Mouse (Mus musculus) liver, embryonic 13.5 days (tissue): ENCODE measurements at regions not wholly inside any gene's neighbourhood (a gene's known extent, or its start where the extent isn't known, plus 50 kb on each side); places are given as distances from the start of the nearest gene placed in this dataset.

Experiments
- ATAC-seq: fragments of 200-750 bp; cut with Nextera tagmentation; 2 replicates; pipeline ENCODE4 v1.8.0; 2017; ENCODE audit warnings: low read depth, mild to moderate bottlenecking, moderate number of reproducible peaks, moderate library complexity
- DNase-seq: peaks from one replicate; pipeline ENCODE4 v3.0.0; 2022
- H3K27ac ChIP-seq: fragments of 300-500 bp; sonication (generic); 2 replicates; pipeline ENCODE4 v1.5.1; 2015; ENCODE audit warnings: moderate library complexity, mild to moderate bottlenecking, inconsistent platforms
- H3K27me3 ChIP-seq: fragments of 300-500 bp; sonication (generic); 2 replicates; pipeline ENCODE4 v1.6.1; 2015; ENCODE audit warnings: mild to moderate bottlenecking, inconsistent platforms
- H3K36me3 ChIP-seq: fragments of 300-500 bp; sonication (generic); 2 replicates; pipeline ENCODE4 v1.6.1; 2015; ENCODE audit warnings: mild to moderate bottlenecking, inconsistent platforms
- H3K4me1 ChIP-seq: fragments of 300-500 bp; sonication (generic); replicated peaks from 2 replicates; pipeline ENCODE4 v1.6.1; 2015; ENCODE audit warnings: inconsistent platforms
- H3K4me2 ChIP-seq: fragments of 300-500 bp; sonication (generic); 2 replicates; pipeline ENCODE4 v1.6.1; 2015; ENCODE audit warnings: inconsistent platforms, mild to moderate bottlenecking, moderate library complexity
- H3K4me3 ChIP-seq: fragments of 300-500 bp; sonication (generic); replicated peaks from 2 replicates; pipeline ENCODE4 v1.5.1; 2015; ENCODE audit warnings: mild to moderate bottlenecking, inconsistent platforms
- H3K9ac ChIP-seq: fragments of 300-500 bp; sonication (generic); 2 replicates; pipeline ENCODE4 v1.6.1; 2015; ENCODE audit warnings: mild to moderate bottlenecking, inconsistent platforms
- H3K9me3 ChIP-seq: fragments of 300-500 bp; sonication (generic); replicated peaks from 2 replicates; pipeline ENCODE4 v1.6.1; 2016; ENCODE audit warnings: inconsistent platforms
- WGBS: fragments of 180-500 bp; shearing (Covaris S2); methylation state at CpG from one replicate; pipeline ENCODE4 v1.1.7; 2015; ENCODE audit not compliant: insufficient replicate concordance; 5-methylcytosine and 5-hydroxymethylcytosine counted together

DNA sequence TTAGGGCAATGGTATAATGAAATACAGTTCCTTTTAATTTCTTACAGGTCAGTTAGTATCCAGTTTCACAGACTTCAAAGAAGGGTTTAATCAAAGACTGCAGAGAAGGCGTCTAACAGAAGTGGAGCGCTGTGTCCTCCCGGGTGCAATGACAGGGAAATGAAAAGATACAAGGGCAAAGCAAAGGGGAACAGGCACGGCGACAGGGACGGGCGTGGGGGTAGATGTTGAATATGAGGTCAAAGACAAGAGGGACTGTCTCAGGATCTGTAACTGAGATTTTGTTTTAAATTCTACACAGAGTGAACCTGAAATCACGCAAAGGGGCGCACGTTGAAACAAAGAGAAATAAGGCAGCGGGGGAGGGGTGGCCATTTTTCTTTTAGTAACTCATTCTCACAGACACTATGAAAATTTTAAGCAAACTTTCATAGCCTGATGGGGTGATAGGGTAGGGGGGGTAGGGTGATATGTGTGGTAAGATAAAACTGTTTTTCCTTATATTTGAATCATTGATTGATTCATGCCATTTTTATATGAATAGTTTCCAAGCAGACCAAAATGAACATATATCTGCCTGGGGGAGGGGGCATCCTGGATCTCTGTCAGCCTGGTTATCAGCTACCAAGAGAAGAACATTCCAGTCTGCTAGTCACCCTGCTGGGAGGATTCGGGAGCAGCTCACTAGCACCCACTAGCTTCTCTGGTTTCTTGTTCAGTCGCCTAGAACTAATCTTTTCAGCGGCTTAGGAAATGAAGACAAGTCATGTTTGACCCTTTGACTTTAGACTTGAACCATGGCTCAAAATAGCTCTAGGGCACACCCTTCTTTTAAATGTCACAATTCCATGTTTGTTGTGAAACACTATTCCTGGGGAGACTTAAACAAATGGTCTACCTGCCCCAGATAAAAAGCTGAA is 139.1 kb upstream of the Map3k7 start:
- Histone ChIP-seq H3K4me1 (no peaks in the 10 kb centered on the region), H3K4me2 (no peak overlapping the region), H3K9me3 (no peaks in the 10 kb centered on the region), H3K27me3 (no peaks in the 10 kb centered on the region), H3K27ac (no peak overlapping the region), H3K36me3 (no peaks in the 10 kb centered on the region), H3K9ac (no peak overlapping the region), H3K4me3 (no peak overlapping the region)
- 62% methylated on average over 14 of the region's 14 CpGs for WGBS
- no peak for DNase-seq
- ATAC-seq: no peak

DNA sequence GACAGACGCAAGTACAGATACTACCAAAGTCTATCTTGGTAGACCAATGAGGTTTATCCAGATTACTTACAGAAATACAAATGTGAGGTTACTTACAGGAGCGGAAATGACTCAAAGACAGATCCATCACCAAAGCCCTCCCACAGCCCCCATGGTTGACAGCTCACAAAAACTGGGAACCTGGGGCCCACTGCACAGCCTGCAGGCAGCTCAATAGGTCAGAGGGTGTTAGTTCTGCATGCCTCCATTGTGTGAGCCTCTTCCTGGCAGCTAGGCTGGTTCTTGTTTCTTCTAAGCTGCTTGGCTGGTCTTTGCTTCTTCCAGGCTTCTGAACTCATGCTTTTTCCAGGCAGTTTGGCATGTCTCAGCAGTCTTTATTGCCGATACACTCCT is 138.5 kb upstream of the Map3k7 start:
- no peak overlapping the region for H3K4me3 ChIP-seq

DNA sequence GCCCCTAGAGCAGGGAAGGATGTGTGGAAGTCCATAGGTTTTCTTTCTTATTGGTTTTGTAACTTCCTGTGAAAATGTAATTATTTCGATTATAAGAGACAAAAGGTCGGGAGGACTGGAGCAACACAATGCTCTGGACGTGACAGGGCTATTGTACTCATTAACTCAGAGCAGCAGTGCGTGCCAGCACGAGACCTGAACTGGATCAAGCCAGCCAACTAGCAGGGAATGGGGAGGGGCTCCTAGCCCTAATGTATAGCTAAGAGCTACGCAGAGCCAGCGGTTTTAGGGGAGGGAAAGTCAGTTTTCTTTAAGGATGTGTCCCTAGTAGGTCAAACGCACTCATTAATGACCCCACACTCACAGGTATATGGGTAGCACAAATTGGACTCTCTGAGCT is 137.2 kb upstream of the Map3k7 start:
- WGBS: 77% methylated on average over 8 of the region's 8 CpGs
- Histone ChIP-seq H3K9ac (no peak overlapping the region), H3K9me3 (no peaks in the 10 kb centered on the region), H3K27ac (no peak overlapping the region), H3K4me1 (no peaks in the 10 kb centered on the region), H3K4me2 (no peak overlapping the region), H3K4me3 (no peak overlapping the region), H3K36me3 (no peaks in the 10 kb centered on the region), H3K27me3 (no peaks in the 10 kb centered on the region)
- ATAC-seq: no peak
- DNase-seq: no peak

More for the DNA sequence above, 138.5 kb upstream of the Map3k7 start:
- no peak for DNase-seq
- H3K27ac ChIP-seq: no peak overlapping the region
- no peak for ATAC-seq
- H3K9ac ChIP-seq: no peak overlapping the region
- no peaks in the 10 kb centered on the region for H3K27me3 ChIP-seq
- no peaks in the 10 kb centered on the region for H3K36me3 ChIP-seq
- WGBS: 55% methylated on average over 3 of the region's 3 CpGs
- H3K9me3 ChIP-seq: no peaks in the 10 kb centered on the region
- H3K4me1 ChIP-seq: no peaks in the 10 kb centered on the region
- no peak overlapping the region for H3K4me2 ChIP-seq

DNA sequence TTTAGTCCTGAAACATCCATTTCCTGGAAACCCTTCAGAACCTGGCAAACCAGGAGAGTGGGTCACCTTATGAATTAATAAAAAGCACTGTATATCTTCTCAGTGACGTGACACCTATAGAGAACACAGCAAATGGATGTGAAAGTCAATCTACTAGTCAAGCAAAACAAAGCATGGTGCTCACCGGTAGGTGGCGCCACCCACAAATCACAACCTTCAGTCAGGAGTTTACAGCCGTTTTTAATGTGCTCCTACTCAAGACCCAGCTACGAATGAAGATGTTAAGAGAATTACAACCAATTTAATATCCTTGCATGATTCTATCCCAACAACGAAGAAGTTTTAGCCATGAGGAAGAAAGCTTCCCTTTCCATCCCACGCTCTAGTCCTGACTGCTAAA is 136.6 kb upstream of the Map3k7 start:
- DNase-seq (no peak), ATAC-seq (no peak)
- no peak overlapping the region for H3K27ac ChIP-seq
- H3K4me2 ChIP-seq: no peak overlapping the region
- H3K9ac ChIP-seq: no peak overlapping the region
- WGBS: 55% methylated on average over 7 of the region's 7 CpGs
- no peaks in the 10 kb centered on the region for H3K4me1 ChIP-seq
- H3K27me3 ChIP-seq: no peaks in the 10 kb centered on the region
- H3K9me3 ChIP-seq: no peaks in the 10 kb centered on the region
- no peaks in the 10 kb centered on the region for H3K36me3 ChIP-seq
- H3K4me3 ChIP-seq: no peak overlapping the region

DNA sequence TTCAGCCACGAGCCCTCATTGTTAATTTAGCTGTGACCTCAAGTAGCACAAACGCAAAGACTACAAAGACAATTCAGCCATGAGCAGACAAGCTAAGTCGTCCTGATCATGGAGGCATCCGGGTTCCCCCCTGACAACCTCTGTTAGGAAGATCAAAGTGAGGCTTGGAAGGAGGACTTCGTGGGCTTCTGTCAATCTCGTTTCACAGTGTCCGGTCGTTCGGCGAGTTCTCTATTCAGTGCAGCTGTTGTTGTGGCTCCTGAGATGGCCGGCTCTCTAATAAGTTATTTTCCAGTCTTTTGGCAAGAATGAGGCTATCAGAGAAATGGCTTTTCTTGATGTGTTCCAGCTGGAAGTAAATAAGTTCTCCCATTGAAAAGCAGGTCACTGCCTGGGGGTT is 133.7 kb upstream of the Map3k7 start:
- no peak overlapping the region for H3K4me2 ChIP-seq
- ATAC-seq: no peak

DNA sequence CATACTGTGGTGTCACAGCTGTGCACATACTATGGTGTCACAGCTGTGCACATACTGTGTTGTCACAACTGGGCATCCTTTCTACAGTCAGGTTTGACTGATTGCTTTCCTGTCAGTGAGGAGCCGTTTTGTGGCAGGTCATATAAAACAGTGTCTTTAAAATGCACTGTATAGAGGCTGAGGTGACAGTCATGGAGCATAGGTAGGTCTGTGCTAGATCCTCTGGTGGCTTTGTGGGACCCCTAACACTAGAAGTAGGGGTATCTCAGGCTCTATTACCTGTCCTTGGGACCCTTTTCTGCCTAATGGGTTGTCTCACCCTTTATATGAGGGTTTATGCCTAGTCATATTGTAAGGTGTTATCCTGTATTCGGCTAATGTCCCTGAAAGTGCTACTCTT is 132.4 kb upstream of the Map3k7 start:
- Histone ChIP-seq H3K4me1 (no peaks in the 10 kb centered on the region), H3K9ac (no peak overlapping the region), H3K4me2 (no peak overlapping the region), H3K27me3 (no peaks in the 10 kb centered on the region), H3K36me3 (no peaks in the 10 kb centered on the region), H3K4me3 (no peak overlapping the region), H3K27ac (no peak overlapping the region), H3K9me3 (no peaks in the 10 kb centered on the region)
- 73% methylated on average over 2 of the region's 2 CpGs for WGBS
- DNase-seq (no peak), ATAC-seq (no peak)

More for the DNA sequence above, 133.7 kb upstream of the Map3k7 start:
- Histone ChIP-seq H3K36me3 (no peaks in the 10 kb centered on the region), H3K27ac (no peak overlapping the region), H3K4me3 (no peak overlapping the region), H3K9me3 (no peaks in the 10 kb centered on the region), H3K27me3 (no peaks in the 10 kb centered on the region), H3K9ac (no peak overlapping the region), H3K4me1 (no peaks in the 10 kb centered on the region)
- 64% methylated on average over 11 of the region's 11 CpGs for WGBS
- DNase-seq: no peak

DNA sequence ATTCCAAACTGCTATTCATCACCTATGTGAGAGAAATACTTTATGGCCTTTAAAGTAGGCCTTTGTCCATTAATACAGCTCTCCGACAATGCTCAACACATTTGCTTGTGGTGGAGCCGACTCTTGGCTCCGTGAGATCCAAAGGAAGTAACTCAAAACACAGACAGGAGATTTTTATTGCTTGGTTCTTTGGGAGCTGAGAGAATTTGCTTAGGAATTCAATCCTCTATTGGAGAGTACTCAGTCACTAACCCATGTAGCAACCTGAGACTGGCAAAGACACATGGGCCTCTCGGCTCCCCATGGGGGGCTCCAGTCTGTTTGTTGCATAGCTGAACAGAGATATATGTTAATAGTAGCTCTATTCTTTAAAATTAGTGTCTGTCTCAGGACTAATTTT is 130.1 kb upstream of the Map3k7 start:
- Histone ChIP-seq H3K27me3 (no peaks in the 10 kb centered on the region), H3K4me1 (no peaks in the 10 kb centered on the region), H3K4me2 (no peak overlapping the region), H3K4me3 (no peak overlapping the region), H3K9me3 (no peaks in the 10 kb centered on the region), H3K36me3 (no peaks in the 10 kb centered on the region), H3K9ac (no peak overlapping the region), H3K27ac (no peak overlapping the region)
- ATAC-seq: no peak
- WGBS: 75% methylated on average over 4 of the region's 4 CpGs
- DNase-seq: no peak

DNA sequence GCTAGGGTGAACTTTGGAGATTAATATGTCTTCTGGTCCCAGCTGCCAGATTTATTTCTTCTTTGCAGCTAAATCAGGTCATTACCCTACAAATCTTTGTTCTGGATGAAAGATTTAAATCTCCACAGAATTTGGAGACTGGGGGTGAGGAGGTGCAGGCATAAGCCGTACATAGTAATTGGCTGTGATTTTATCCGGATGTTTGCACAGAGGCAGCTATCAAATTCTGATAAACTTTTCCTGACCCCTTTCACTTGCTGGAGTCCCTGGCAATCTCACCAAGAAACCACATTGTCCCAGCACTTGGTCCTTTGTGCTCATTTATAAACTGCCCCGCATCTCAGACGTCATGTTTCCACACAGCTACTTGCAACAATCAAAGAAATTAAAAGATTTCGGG is 128.8 kb upstream of the Map3k7 start:
- DNase-seq (no peak), ATAC-seq (no peak)
- 68% methylated on average over 5 of the region's 5 CpGs for WGBS
- Histone ChIP-seq H3K36me3 (no peaks in the 10 kb centered on the region), H3K27me3 (no peaks in the 10 kb centered on the region), H3K9ac (no peak overlapping the region), H3K4me2 (no peak overlapping the region), H3K27ac (no peak overlapping the region), H3K4me3 (no peak overlapping the region), H3K4me1 (no peaks in the 10 kb centered on the region), H3K9me3 (no peaks in the 10 kb centered on the region)

DNA sequence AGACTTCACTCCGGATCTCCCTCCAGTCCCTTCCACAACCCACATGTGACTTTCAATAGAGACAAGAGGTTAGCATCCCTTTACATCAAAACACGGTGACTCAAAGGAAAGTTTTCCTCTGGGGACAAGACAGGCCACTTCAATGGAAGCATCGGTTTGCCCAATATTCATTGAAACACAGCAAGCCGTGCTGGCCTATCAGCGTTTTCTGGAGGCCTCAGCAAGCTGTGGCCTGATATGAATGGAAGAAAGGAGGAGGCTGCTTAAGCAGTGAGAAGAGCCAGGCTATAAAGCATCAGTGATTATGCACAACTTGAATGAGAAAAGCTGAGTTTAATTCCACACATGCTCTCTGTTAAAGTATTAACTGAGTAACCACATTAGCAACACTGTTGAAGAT is 125.3 kb upstream of the Map3k7 start:
- Histone ChIP-seq H3K36me3 (no peaks in the 10 kb centered on the region), H3K4me2 (no peak overlapping the region), H3K4me3 (no peak overlapping the region), H3K27me3 (no peaks in the 10 kb centered on the region), H3K9me3 (no peaks in the 10 kb centered on the region), H3K4me1 (no peaks in the 10 kb centered on the region), H3K9ac (no peak overlapping the region), H3K27ac (no peak overlapping the region)
- WGBS: 55% methylated on average over 5 of the region's 5 CpGs
- DNase-seq (no peak), ATAC-seq (no peak)

DNA sequence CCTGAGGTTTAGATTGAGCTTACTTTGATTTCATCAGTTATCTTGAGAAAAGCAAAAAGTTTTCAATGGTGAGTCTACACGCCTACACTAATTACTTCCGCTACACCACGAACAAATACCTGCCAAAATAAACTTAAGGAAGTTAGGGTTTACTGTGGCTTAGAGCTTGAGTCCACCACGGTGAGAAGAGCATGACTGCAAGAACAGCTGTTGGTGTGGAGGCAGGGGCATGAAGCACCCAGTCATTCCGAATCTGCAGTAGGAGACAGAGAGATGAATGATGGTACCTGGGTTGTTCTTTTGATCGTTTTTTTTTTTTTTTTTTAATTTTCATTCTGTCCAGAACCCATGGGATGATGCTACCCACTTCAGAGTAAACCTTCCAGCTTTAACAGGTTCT is 114.1 kb upstream of the Map3k7 start:
- no peaks in the 10 kb centered on the region for H3K4me1 ChIP-seq
- no peaks in the 10 kb centered on the region for H3K9me3 ChIP-seq
- no peak overlapping the region for H3K9ac ChIP-seq
- 61% methylated on average over 6 of the region's 6 CpGs for WGBS
- ATAC-seq (no peak), DNase-seq (no peak)
- no peak overlapping the region for H3K27ac ChIP-seq
- no peaks in the 10 kb centered on the region for H3K27me3 ChIP-seq
- no peak overlapping the region for H3K4me3 ChIP-seq
- H3K36me3 ChIP-seq: no peaks in the 10 kb centered on the region
- no peak overlapping the region for H3K4me2 ChIP-seq

DNA sequence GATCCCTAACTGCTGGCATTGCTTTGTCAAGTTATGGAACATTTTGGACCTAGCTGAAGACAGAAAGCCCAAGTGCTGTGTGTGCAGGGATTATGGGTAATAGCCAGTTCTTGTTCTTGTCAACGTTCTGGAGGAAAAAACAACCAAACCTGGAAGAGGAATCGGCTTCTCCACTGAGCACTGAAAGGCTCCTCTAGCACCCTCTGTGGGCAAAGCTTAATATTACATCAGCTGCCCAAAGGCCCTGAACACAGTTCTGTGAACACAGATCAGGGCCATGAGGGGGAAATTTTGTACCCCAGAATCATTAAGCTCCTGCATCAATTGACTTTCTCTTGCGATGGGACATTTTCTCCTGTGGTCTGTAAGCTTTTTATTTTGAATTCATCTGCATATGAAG is 112.9 kb upstream of the Map3k7 start:
- Histone ChIP-seq H3K4me3 (no peak overlapping the region), H3K36me3 (no peaks in the 10 kb centered on the region), H3K9me3 (no peaks in the 10 kb centered on the region), H3K27me3 (no peaks in the 10 kb centered on the region), H3K4me2 (no peak overlapping the region), H3K27ac (no peak overlapping the region), H3K4me1 (no peaks in the 10 kb centered on the region), H3K9ac (no peak overlapping the region)
- DNase-seq (no peak), ATAC-seq (no peak)
- WGBS: 51% methylated on average over 3 of the region's 3 CpGs

DNA sequence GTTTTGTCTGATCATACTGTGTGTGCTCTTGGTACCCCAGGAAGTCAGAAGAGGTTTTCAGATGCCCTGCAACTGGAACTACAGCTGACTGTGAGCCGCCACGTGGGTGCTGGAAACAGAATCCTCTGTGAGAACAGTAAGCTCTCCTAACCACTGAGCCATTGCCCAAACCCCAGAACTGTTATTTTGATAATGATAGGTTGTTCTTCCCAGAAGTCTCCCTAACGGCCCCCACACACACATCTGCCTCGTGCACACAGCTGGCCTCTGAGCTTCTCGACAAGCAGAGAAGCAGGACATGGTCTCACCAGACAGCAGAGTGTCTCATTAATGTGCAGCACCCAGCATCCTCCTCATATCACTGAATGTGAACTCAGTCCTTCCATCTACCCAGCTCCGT is 110.0 kb upstream of the Map3k7 start:
- no peak for DNase-seq

More for the DNA sequence above, 110.0 kb upstream of the Map3k7 start:
- Histone ChIP-seq H3K4me3 (no peak overlapping the region), H3K4me1 (no peaks in the 10 kb centered on the region), H3K27me3 (no peaks in the 10 kb centered on the region), H3K27ac (no peak overlapping the region), H3K36me3 (no peaks in the 10 kb centered on the region), H3K9me3 (no peaks in the 10 kb centered on the region), H3K4me2 (no peak overlapping the region), H3K9ac (no peak overlapping the region)
- ATAC-seq: no peak
- WGBS: 60% methylated on average over 6 of the region's 6 CpGs
